Mouse (Mus musculus) neural tube, embryonic 12.5 days (tissue): ENCODE results near the gene Anks1b. TPM values are rescaled to one million over a fixed set of nuclear protein-coding genes. Genes with fewer than 3 reads are reported as not detected.

Source experiments
- ATAC-seq: fragments of 200-750 bp; cut with Nextera tagmentation; 2 replicates; pipeline ENCODE4 v1.8.0; 2017; ENCODE audit warnings: low read depth, mild to moderate bottlenecking, moderate TSS enrichment, moderate library complexity; ENCODE audit not compliant: low FRiP score
- H3K27ac ChIP-seq: fragments of 300-500 bp; sonication (generic); 2 replicates; pipeline ENCODE4 v1.5.1; 2016
- H3K27me3 ChIP-seq: fragments of 300-500 bp; sonication (generic); replicated peaks from 2 replicates; pipeline ENCODE4 v1.6.1; 2016; ENCODE audit warnings: mild to moderate bottlenecking
- H3K36me3 ChIP-seq: fragments of 300-500 bp; sonication (generic); 2 replicates; pipeline ENCODE4 v1.6.1; 2016; ENCODE audit warnings: mild to moderate bottlenecking
- H3K4me1 ChIP-seq: fragments of 300-500 bp; sonication (generic); 2 replicates; pipeline ENCODE4 v1.6.1; 2016
- H3K4me2 ChIP-seq: fragments of 300-500 bp; sonication (generic); replicated peaks from 2 replicates; pipeline ENCODE4 v1.6.1; 2016; ENCODE audit warnings: mild to moderate bottlenecking
- H3K4me3 ChIP-seq: fragments of 300-500 bp; sonication (generic); 2 replicates; pipeline ENCODE4 v1.5.1; 2016
- H3K9ac ChIP-seq: fragments of 300-500 bp; sonication (generic); 2 replicates; pipeline ENCODE4 v1.6.1; 2016; ENCODE audit warnings: mild to moderate bottlenecking
- H3K9me3 ChIP-seq: fragments of 300-500 bp; sonication (generic); 2 replicates; pipeline ENCODE4 v1.6.1; 2016; ENCODE audit warnings: mild to moderate bottlenecking
- WGBS: fragments of 180-500 bp; shearing (Covaris S2); methylation state at CpG from one replicate; pipeline ENCODE4 v1.1.7; 2016; 5-methylcytosine and 5-hydroxymethylcytosine counted together
- polyA plus RNA-seq: library from polyadenylated mRNA; unstranded; fragments of >200 nt; fragmentation: Nextera tagmentation; extraction: Ambion mirVana; gene quantifications from 2 replicates; pipeline ENCODE4 v1.2.1, GENCODE M21; 2016

Anks1b gene
- polyA plus RNA-seq, 1 experiment from 2014 or later: 25.1 TPM

GRCm38 (mm10) chr10:90432479-90432878 lies 559.2 kb downstream of the Anks1b start:
- peak overlapping the region; percentile 47 for H3K4me2 ChIP-seq
- H3K36me3 ChIP-seq: no peaks in the 10 kb centered on the region
- no peak overlapping the region for H3K27ac ChIP-seq
- H3K4me3 ChIP-seq: no peak overlapping the region
- no peaks in the 10 kb centered on the region for H3K9me3 ChIP-seq
- H3K4me1 ChIP-seq: peaks cover 4% of the 10 kb centered on the region; the same call in 1 of the 2 replicates
- no peak overlapping the region for H3K9ac ChIP-seq
- no peaks in the 10 kb centered on the region for H3K27me3 ChIP-seq
- ATAC-seq: 0 out of 2 replicates have a peak, but pooled peaks have one; percentile 37
- 36% methylated on average over 12 of the region's 12 CpGs for WGBS

- H3K4me2 ChIP-seq: no peak overlapping the region
- H3K27ac ChIP-seq: no peak overlapping the region
- no peaks in the 10 kb centered on the region for H3K27me3 ChIP-seq
- no peak overlapping the region for H3K9ac ChIP-seq
- 64% methylated on average over 4 of the region's 4 CpGs for WGBS
- no peaks in the 10 kb centered on the region for H3K9me3 ChIP-seq
- no peaks in the 10 kb centered on the region for H3K36me3 ChIP-seq
- no peaks in the 10 kb centered on the region for H3K4me1 ChIP-seq
- ATAC-seq: no peak
- H3K4me3 ChIP-seq: no peak overlapping the region
Measured at GRCm38 (mm10) chr10:90441036-90441435, 567.7 kb downstream of the Anks1b start.

- no peak overlapping the region for H3K4me3 ChIP-seq
- no peak for ATAC-seq
- H3K27ac ChIP-seq: no peak overlapping the region
- H3K9ac ChIP-seq: no peak overlapping the region
- H3K27me3 ChIP-seq: no peaks in the 10 kb centered on the region
- 43% methylated on average over 1 of the region's 1 CpGs for WGBS
- H3K9me3 ChIP-seq: no peaks in the 10 kb centered on the region
- H3K4me1 ChIP-seq: no peaks in the 10 kb centered on the region
- no peaks in the 10 kb centered on the region for H3K36me3 ChIP-seq
- no peak overlapping the region for H3K4me2 ChIP-seq
Measured at GRCm38 (mm10) chr10:90441656-90442055, 568.3 kb downstream of the Anks1b start.

DNA sequence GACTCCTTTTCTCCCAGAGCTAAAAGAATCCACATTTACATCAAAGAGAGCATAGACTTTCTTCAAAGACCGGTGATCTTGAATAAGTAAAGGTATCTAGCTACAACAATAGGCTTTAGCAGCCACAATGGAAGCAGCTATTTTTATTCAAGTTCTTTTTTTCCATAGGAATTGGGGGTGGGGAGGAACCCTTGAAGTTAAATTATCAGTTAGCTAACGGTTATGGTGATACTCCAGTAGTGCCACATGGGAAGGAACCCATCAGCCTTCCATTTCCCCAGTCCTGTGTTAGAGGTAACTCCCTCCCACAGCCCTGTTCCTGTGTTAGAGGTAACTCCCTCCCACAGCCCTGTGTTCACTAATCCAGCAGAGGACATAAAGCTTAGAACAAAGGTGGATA lies 591.6 kb downstream of the Anks1b start:
- Histone ChIP-seq H3K9ac (no peak overlapping the region), H3K4me2 (no peak overlapping the region), H3K9me3 (no peaks in the 10 kb centered on the region), H3K4me1 (no peaks in the 10 kb centered on the region; the same call in 1 of the 2 replicates), H3K36me3 (no peaks in the 10 kb centered on the region), H3K27me3 (no peaks in the 10 kb centered on the region), H3K27ac (no peak overlapping the region), H3K4me3 (no peak overlapping the region)
- 82% methylated on average over 2 of the region's 2 CpGs for WGBS
- ATAC-seq: no peak

- ATAC-seq: no peak
- no peak overlapping the region for H3K4me3 ChIP-seq
- H3K27me3 ChIP-seq: no peaks in the 10 kb centered on the region
- no peak overlapping the region for H3K9ac ChIP-seq
- H3K4me1 ChIP-seq: no peaks in the 10 kb centered on the region; the same call in 1 of the 2 replicates
- no peak overlapping the region for H3K27ac ChIP-seq
- H3K36me3 ChIP-seq: no peaks in the 10 kb centered on the region
- H3K4me2 ChIP-seq: no peak overlapping the region
- 85% methylated on average over 6 of the region's 6 CpGs for WGBS
- H3K9me3 ChIP-seq: no peaks in the 10 kb centered on the region
Measured at GRCm38 (mm10) chr10:90465426-90465825, 592.1 kb downstream of the Anks1b start.

DNA sequence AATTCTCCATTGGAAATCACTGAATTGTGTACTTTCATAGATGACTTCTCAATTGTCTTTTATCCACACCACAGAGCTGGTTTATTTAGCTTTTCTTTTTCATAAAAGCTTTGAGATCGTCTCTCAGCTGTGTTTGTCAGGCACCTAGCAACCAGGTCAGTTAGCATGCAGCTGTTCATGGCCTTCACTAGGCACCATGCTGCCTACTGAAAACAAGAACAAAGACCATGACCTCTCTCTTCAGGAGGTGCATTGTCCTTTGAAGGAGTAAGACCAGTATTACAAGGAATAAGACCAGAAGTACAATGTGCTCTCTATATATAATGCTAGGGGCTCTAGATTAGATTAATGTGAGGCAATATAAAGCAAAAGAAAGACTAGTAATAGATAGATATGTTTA lies 594.2 kb downstream of the Anks1b start:
- H3K27me3 ChIP-seq: no peaks in the 10 kb centered on the region
- no peak overlapping the region for H3K4me2 ChIP-seq
- no peaks in the 10 kb centered on the region; the same call in 1 of the 2 replicates for H3K4me1 ChIP-seq
- H3K9me3 ChIP-seq: no peaks in the 10 kb centered on the region
- H3K9ac ChIP-seq: no peak overlapping the region
- 0 out of 2 replicates have a peak, but pooled peaks have one; percentile 58 for ATAC-seq
- no peak overlapping the region for H3K4me3 ChIP-seq
- no peaks in the 10 kb centered on the region for H3K36me3 ChIP-seq
- WGBS: 12% methylated on average over 1 of the region's 1 CpGs
- H3K27ac ChIP-seq: no peak overlapping the region

DNA sequence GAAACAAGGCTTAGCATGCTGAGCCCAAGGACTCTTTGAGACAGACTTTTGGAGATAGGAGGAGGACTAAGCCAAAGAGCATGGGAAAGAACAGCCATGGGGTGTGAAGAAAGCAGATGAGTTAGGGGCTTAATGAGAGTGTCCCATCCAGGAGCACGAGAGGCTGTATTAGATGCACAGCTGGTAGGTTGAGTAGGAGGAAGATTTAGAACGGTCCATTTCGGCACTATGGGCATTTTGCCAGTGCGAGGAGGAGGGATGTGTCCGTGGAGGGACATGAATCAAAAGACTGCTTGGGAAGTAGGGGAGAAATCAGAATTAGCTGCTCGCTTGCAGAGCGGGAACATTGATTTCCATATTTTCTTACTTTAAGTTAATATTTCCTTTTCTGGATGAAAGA lies 620.1 kb downstream of the Anks1b start:
- Histone ChIP-seq H3K9me3 (no peaks in the 10 kb centered on the region), H3K4me1 (peaks cover 9% of the 10 kb centered on the region), H3K27ac (no peak overlapping the region), H3K9ac (no peak overlapping the region), H3K4me2 (no peak overlapping the region), H3K4me3 (no peak overlapping the region), H3K27me3 (no peaks in the 10 kb centered on the region), H3K36me3 (no peaks in the 10 kb centered on the region)
- ATAC-seq: 0 out of 2 replicates have a peak, but pooled peaks have one; percentile 29
- 62% methylated on average over 7 of the region's 7 CpGs for WGBS

GRCm38 (mm10) chr10:90493996-90494642 lies 620.8 kb downstream of the Anks1b start:
- Histone ChIP-seq H3K9me3 (no peaks in the 10 kb centered on the region), H3K27me3 (no peaks in the 10 kb centered on the region), H3K9ac (no peak overlapping the region), H3K36me3 (no peaks in the 10 kb centered on the region), H3K4me2 (no peak overlapping the region), H3K27ac (no peak overlapping the region), H3K4me1 (peaks cover 9% of the 10 kb centered on the region), H3K4me3 (no peak overlapping the region)
- 60% methylated on average over 3 of the region's 3 CpGs for WGBS
- ATAC-seq: no peak

GRCm38 (mm10) chr10:90494981-90495516 lies 621.7 kb downstream of the Anks1b start:
- Histone ChIP-seq H3K36me3 (no peaks in the 10 kb centered on the region), H3K4me3 (no peak overlapping the region), H3K9ac (no peak overlapping the region), H3K27ac (no peak overlapping the region; the same call in 1 of the 2 replicates), H3K9me3 (no peaks in the 10 kb centered on the region), H3K27me3 (no peaks in the 10 kb centered on the region), H3K4me2 (no peak overlapping the region), H3K4me1 (peaks cover 9% of the 10 kb centered on the region)
- 71% methylated on average over 4 of the region's 4 CpGs for WGBS
- peak; percentile 70 for ATAC-seq

DNA sequence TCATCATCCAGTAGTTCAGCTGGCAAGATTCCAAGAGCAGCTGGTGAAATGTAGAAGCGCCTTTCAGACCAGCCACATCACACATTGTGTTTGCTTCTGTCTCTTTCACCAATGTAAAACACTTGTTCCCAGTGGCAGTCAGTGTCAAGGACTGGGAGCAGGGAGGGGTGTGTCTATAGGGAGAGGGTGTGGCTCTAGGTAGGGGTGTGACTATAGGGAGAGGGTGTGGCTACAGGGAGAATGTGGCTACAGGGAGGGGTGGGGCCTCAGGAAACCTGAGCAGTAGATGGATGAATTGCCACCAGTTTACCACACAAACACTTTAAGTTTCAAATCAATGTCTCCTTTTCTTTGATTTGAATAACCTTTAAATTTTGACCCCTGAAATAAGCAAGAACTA lies 634.3 kb downstream of the Anks1b start:
- H3K9ac ChIP-seq: no peak overlapping the region
- 55% methylated on average over 1 of the region's 1 CpGs for WGBS

DNA sequence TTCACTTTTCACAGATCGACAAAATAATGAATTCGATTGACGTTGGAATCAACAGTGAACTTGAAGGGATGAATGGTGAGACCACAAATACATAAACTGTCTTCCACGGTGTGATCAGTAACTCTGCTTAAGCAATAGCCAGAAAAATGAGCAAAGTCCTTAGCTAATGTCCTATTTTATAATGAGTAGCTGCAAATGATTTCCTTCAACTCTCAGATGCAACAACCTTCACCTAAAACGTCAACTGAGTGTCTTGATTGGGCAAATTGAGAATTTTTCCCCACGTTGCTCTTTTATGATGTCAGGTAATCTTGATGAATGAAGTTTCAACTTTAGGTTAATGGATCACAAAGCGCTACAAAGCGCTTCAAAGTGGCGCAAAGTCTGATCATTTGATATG lies 639.5 kb downstream of the Anks1b start:
- Histone ChIP-seq H3K36me3 (no peaks in the 10 kb centered on the region), H3K27me3 (no peaks in the 10 kb centered on the region), H3K9me3 (no peaks in the 10 kb centered on the region), H3K9ac (no peak overlapping the region), H3K27ac (no peak overlapping the region), H3K4me1 (no peaks in the 10 kb centered on the region), H3K4me2 (no peak overlapping the region), H3K4me3 (no peak overlapping the region)
- ATAC-seq: no peak
- 88% methylated on average over 9 of the region's 9 CpGs for WGBS

More for the DNA sequence above, 634.3 kb downstream of the Anks1b start:
- no peak overlapping the region for H3K4me2 ChIP-seq
- no peaks in the 10 kb centered on the region for H3K36me3 ChIP-seq
- H3K4me1 ChIP-seq: no peaks in the 10 kb centered on the region
- no peak for ATAC-seq
- no peaks in the 10 kb centered on the region for H3K27me3 ChIP-seq
- no peak overlapping the region for H3K4me3 ChIP-seq
- no peak overlapping the region for H3K27ac ChIP-seq
- no peaks in the 10 kb centered on the region for H3K9me3 ChIP-seq

DNA sequence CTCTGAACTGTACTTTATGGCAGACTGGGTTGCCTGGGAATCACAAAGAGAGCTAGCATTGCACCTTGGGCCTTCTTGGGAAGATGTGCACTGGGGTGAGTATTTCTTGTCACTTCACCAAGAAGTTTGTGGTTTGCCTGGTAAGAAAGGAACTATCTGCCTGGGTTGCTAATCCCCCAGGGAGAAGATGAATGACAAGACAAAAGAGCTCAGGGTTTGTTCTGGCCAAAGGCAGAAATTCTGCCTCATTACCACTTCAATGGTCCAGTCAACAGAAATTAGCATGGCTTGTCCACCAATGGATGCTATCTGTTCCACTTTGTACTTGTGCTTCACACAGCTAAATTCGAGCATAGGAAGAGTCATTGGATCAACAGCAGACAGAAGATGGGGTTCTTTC lies 658.5 kb downstream of the Anks1b start:
- Histone ChIP-seq H3K27ac (no peak overlapping the region), H3K4me3 (no peak overlapping the region), H3K27me3 (no peaks in the 10 kb centered on the region), H3K4me2 (no peak overlapping the region), H3K9ac (no peak overlapping the region), H3K9me3 (no peaks in the 10 kb centered on the region), H3K36me3 (no peaks in the 10 kb centered on the region), H3K4me1 (no peaks in the 10 kb centered on the region)
- 27% methylated on average over 1 of the region's 1 CpGs for WGBS
- peak; percentile 29; the same call in 1 of the 2 replicates for ATAC-seq

DNA sequence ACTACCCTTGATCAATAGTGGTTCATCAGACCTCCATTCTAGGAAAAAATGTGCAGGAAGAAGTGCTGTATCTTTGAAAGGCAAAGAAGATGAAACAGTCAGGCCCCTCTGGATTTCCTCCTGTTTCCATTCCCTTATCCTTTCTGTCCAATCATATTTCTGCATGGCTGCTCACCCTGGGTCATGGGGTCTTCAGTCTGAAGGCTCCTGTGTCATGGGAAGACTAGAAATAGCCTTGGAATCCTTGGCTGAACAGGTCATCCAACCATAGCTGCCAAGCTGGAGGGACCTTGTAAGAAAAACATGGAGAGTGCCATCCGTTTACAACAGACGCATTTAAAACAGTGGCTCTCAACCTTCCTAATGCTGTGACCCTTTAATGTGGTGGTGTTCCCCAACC lies 662.1 kb downstream of the Anks1b start:
- no peak for ATAC-seq
- 89% methylated on average over 2 of the region's 2 CpGs for WGBS

More for the DNA sequence above, 662.1 kb downstream of the Anks1b start:
- H3K27me3 ChIP-seq: no peaks in the 10 kb centered on the region
- H3K27ac ChIP-seq: no peak overlapping the region
- H3K4me3 ChIP-seq: no peak overlapping the region
- H3K36me3 ChIP-seq: no peaks in the 10 kb centered on the region
- H3K9me3 ChIP-seq: no peaks in the 10 kb centered on the region
- H3K9ac ChIP-seq: no peak overlapping the region
- H3K4me1 ChIP-seq: no peaks in the 10 kb centered on the region
- H3K4me2 ChIP-seq: no peak overlapping the region
